Mouse (Mus musculus): ENCODE data around the gene Mier2.

The Mier2 gene

DNA sequence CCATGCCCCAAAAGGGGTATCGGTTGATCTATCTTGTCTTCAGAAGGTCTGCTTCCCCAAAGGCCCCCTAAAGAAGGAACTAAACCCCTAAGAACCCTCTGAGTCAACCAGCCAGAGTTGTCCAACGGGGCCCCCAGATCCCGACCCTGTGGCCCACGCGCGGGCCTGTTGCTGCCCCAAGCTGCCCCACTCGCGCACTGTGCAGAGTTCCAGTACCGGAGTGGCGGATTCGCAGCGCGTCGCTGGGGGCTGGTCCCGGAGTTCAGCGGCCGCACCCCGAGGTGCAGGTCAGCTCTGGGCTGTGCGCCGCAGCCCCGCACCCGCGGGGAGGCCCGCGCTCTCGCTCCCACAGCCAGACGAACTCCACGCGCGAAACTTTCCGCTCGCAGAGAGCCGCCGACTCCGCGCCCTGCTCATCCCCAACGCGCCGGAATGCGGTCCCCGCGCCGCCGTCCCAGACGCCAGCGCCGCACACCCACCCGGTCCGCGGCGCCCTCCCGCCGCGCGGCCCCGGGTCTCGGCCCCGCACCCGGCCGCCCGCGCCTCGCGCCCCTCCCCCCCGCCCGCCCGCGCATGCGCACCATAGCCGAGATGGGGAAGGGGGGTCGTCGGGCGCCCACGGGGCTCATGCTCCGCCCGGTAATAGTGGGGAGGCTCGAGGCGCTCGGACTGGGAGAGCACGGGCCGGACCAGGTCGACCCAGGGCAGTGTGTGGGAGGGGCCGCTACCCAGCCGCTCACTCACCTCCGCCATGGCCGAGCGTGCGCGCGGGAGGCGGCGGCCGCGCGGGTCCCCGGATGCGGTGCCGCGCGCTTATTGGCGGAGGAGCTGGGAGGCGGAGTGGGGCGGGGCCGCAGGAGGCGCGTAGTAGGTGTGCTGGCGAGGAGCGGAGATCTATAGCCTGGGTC, at the start of gene Mier2:
TSS of gene Mier2 (minus strand) at position 870 of the 908 bp plus-strand sequence.
- ATAC-seq (ENCODE audit: insufficient number of reproducible peaks, low FRiP score, low TSS enrichment), result peak; percentile 86

GRCm38 (mm10) chr10:79597936-79598230, 42.9 kb upstream of the Mier2 start:
- ATAC-seq (ENCODE audit: insufficient number of reproducible peaks, low FRiP score, low TSS enrichment), result no peak

DNA sequence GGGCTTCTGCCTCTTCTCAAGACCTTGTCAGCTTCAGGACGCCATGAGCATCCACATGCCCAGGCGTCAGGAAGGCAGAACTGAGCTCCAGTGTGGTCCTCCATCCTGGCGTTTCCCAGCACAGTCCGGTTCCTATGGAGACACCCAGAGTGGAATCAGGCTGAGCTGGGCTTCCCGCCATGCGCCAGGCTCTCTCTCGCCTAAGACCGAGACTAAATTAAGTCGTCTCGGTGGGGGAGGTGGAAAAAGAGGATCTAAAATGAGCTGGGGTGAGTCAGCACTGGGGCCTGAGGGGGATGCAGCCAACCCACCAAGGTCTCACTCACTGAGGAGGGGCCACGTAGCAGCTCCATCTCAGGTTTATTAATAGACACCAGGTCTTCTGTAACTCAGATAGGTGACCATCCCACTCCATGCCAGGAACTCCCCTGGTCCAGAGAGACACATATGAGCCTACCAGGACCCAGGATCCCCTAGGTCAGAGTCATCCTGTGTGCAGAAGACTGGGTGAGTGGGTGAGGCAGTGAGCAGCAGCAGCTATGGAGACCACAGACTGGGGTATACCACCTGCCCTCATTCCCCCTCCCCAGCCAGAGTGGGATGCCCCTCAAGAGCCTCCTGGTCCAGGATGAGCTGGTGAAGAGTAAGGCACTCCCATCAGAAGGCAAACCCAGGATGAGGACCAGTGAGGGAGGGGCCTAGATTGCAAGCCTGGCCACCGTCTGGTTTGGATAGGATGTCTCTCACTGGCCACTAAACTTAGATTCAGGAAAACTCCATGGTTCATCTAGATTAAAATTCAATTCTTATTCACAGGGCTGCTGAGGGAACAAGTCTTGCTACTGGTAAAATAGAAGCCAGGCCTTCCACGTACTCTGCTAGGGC, 42.3 kb upstream of the Mier2 start:
- no peak for ATAC-seq (ENCODE audit: insufficient number of reproducible peaks, low FRiP score, low TSS enrichment)

DNA sequence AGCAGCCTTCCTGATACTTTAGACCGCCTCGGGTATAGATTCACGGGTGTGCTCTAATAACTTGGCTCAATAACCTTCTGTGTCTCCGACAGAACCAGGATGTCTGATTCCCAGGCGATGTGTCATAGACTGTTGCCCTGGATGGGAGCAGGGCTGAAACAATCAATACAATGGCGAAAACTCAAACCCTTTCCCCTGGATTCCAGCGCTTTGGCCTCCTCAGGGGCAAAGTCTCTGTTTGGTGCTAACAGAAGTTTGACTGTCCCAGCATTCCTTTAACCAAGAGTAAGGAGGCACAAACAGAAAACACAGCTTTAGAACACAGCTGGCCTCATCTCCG, 40.6 kb upstream of the Mier2 start:
- ATAC-seq (ENCODE audit: insufficient number of reproducible peaks, low FRiP score, low TSS enrichment), result no peak

DNA sequence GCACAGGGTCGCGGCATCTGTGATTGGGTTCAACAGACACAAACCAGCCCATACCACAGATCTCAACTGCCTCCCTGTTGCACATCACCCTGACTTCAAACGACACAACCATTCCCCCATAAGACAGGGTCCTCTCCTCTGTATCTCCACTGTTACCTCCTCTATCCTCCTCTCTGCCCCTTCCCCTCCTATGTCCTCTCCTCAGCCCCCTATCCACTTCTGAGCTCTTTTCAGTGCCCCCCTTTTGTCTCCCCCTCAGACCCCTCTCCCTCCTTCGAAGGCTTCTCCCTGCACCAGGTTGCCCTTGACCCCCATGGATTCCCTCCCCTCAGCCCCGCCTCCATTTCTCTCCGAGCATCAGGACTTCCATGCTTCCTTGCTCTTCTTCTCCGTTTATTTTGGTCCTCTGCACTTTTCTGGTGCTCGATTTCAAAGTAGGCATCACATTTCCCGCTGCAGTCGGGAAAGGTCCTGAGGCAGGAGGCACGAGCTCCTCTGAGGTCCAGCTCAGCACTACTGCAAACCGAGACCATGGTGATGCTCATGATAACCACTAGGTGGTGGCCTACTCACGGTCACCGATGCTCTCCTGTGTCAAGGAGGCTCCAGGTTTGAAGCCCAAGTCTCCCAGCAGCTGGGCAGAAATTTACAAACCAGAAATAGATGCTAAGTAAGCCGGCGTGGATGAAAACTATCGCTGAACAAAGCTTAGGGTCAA, 40.0 kb upstream of the Mier2 start:
- ATAC-seq (ENCODE audit: insufficient number of reproducible peaks, low FRiP score, low TSS enrichment), result peak; percentile 88; the same call in 1 of the 2 replicates

DNA sequence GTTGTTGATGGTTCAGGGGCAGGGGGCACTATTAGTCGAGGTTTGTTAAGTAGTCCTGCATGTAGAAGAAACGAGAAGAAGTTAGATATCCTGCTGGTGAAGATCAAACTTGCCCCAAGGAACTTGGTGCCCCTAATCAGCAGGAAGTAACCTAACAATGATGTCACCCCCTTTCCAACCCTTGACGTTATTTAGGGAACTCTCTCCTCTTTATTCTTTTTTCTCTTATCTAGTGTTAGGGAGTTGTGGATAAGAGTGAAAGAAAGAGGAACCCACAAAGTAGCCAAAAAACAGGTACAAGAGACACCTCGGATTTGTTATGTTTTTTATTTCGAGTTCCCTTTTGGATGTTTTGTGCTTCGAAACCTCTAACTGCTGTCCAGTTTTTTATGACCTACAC, 39.1 kb upstream of the Mier2 start:
- ATAC-seq (ENCODE audit: insufficient number of reproducible peaks, low FRiP score, low TSS enrichment), result no peak

- no peak for ATAC-seq (ENCODE audit: insufficient number of reproducible peaks, low FRiP score, low TSS enrichment)
Measured at GRCm38 (mm10) chr10:79590702-79591101, 35.7 kb upstream of the Mier2 start.

- no peak for ATAC-seq (ENCODE audit: insufficient number of reproducible peaks, low FRiP score, low TSS enrichment)
Measured at GRCm38 (mm10) chr10:79587752-79588126, 32.7 kb upstream of the Mier2 start.

GRCm38 (mm10) chr10:79587061-79587751, 32.2 kb upstream of the Mier2 start, which contains the start of gene Theg:
Gene Theg, minus strand, starts transcription at chr10:79587331.
- no peak for ATAC-seq (ENCODE audit: insufficient number of reproducible peaks, low FRiP score, low TSS enrichment)

GRCm38 (mm10) chr10:79586243-79586642, 31.2 kb upstream of the Mier2 start:
- ATAC-seq (ENCODE audit: insufficient number of reproducible peaks, low FRiP score, low TSS enrichment), result no peak

- ATAC-seq (ENCODE audit: insufficient number of reproducible peaks, low FRiP score, low TSS enrichment), result no peak
Measured at GRCm38 (mm10) chr10:79585723-79586122, 30.7 kb upstream of the Mier2 start.

DNA sequence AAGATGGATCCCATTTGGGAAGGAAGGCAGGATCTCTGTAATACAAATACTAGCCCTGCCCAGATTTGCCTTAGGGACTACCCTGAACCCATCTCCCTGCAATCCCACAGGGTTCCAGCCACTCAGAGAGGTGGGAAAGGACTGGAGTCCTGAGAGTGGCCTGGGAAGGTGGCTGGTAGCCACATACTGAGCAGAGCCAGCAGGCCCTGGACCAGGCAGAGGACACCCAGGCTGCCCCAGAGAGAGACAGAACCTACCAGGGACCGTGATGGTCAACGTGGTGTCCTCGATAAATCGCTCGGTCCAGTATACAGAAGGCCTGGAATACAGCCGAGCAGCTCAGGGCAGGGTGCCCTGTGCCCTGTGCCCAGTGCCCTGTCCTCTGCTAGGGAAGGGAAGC, 30.1 kb upstream of the Mier2 start:
- no peak for ATAC-seq (ENCODE audit: insufficient number of reproducible peaks, low FRiP score, low TSS enrichment)

DNA sequence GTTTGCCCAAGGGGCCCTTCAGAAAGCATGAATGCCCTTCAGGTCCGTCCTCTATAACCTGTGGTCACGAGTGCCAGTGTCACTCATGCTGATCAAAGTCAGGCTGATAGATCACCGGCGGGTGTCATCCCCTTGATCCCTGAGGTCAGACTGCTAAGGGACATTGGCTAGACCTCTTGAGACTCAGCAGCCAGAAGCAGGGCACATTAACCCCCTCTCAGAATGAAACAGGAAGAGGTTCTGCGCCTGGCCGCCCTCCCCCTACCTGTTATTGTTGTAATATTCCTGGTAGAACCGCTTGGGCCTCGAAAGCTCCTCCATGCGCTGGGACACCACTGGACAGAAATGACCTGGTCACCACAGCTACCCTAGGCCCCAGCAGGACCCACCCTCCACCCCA, 29.4 kb upstream of the Mier2 start:
- no peak for ATAC-seq (ENCODE audit: insufficient number of reproducible peaks, low FRiP score, low TSS enrichment)

DNA sequence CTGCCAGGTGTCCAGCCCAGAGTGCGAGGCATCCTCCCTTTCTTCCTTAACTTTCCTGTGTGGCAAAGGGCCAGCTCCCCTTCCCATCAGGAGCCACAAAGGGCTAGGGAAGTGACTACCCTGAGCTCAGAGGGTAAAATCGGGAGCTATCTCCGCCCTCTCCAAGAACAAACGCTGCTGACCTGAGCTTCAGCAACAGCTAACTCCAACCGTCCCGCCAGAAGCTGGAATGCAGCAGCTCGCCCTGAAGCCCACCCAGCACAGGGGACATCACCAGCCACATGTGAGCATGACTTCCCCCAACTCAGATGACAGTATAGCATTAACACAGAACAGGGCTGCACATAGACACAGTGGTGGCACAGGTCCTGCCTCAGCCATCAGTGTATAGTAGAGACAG, 29.0 kb upstream of the Mier2 start:
- ATAC-seq (ENCODE audit: insufficient number of reproducible peaks, low FRiP score, low TSS enrichment), result no peak

- ATAC-seq (ENCODE audit: insufficient number of reproducible peaks, low FRiP score, low TSS enrichment), result no peak
Measured at GRCm38 (mm10) chr10:79581501-79581900, 26.5 kb upstream of the Mier2 start.

DNA sequence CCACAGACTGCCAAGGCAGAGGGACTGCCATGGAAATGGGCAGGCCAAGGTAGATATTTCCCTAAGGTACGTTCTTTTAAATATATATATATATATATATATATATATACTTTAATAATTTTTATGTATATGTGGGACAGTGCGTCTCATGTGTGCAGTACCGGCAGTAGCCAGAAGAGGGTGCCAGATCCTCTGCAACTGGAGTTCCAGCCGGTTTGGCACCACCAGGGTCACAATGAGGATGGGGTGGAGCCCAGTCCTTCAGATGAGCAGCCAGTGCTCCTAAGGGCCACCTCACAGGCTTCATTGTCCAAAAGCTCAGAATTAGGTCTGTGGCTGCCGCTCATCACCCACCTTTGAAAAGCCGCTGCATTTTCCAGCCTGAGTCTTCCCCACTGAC, 25.8 kb upstream of the Mier2 start:
- ATAC-seq (ENCODE audit: insufficient number of reproducible peaks, low FRiP score, low TSS enrichment), result no peak

GRCm38 (mm10) chr10:79580356-79580755, 25.4 kb upstream of the Mier2 start:
- ATAC-seq (ENCODE audit: insufficient number of reproducible peaks, low FRiP score, low TSS enrichment), result no peak

DNA sequence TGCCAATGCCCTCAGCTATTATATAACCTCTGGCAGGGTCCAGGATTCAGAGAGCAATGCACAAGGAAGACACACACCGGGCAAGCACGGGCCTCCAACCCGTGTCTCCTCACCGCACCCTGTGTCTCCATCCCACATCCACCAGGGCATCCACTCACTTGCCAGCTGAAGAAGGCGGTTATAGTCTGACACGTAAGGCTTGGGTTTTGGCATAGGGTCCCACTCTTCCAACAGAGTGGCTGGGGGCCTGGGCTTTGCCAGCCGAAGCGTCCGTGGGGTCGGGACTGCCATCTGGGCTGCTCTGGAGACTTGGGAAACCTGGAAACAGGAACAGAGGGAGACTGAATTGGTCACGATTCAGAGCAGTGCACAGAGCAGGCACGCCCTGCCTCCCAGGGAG, 24.8 kb upstream of the Mier2 start:
- ATAC-seq (ENCODE audit: insufficient number of reproducible peaks, low FRiP score, low TSS enrichment), result no peak

GRCm38 (mm10) chr10:79578891-79579290, 23.9 kb upstream of the Mier2 start:
- ATAC-seq (ENCODE audit: insufficient number of reproducible peaks, low FRiP score, low TSS enrichment), result no peak

DNA sequence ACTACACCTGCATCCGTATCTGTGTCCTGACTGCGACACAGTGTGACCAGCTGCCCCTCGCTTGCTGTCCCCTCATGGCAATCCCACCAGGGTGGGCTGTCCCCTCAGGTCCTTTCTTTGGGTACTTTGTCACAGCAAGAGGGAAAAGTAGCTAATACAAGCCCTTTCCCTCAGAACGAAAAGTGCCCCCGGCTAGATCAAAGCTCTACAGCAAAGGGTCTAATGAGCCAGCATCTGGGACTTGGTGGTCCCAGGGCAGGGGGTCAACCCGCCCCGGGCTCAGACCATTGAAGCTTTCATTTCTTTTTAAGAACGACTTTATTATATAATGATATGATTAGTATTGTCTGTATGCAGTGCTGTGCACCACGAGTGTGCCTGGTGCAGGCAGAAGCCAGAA, 23.3 kb upstream of the Mier2 start:
- no peak for ATAC-seq (ENCODE audit: insufficient number of reproducible peaks, low FRiP score, low TSS enrichment)

All from cerebellum, adult (tissue).